Mouse (Mus musculus) midbrain, embryonic 13.5 days (tissue): ENCODE results near the gene Abi3. TPM values are rescaled to one million over a fixed set of nuclear protein-coding genes. Genes with fewer than 3 reads are reported as not detected.

Experiments used
- ATAC-seq: fragments of 200-750 bp; cut with Nextera tagmentation; 2 replicates; pipeline ENCODE4 v1.8.0; 2017; ENCODE audit warnings: mild to moderate bottlenecking, moderate TSS enrichment, moderate library complexity
- H3K27ac ChIP-seq: fragments of 300-500 bp; sonication (generic); 2 replicates; pipeline ENCODE4 v1.5.1; 2015; ENCODE audit warnings: inconsistent platforms, mild to moderate bottlenecking, moderate library complexity
- H3K27me3 ChIP-seq: fragments of 300-500 bp; sonication (generic); 2 replicates; pipeline ENCODE4 v1.6.1; 2015; ENCODE audit warnings: mild to moderate bottlenecking, inconsistent platforms
- H3K36me3 ChIP-seq: fragments of 300-500 bp; sonication (generic); 2 replicates; pipeline ENCODE4 v1.6.1; 2015; ENCODE audit warnings: mild to moderate bottlenecking, inconsistent platforms
- H3K4me1 ChIP-seq: fragments of 300-500 bp; sonication (generic); replicated peaks from 2 replicates; pipeline ENCODE4 v1.6.1; 2015; ENCODE audit warnings: inconsistent platforms
- H3K4me2 ChIP-seq: fragments of 300-500 bp; sonication (generic); replicated peaks from 2 replicates; pipeline ENCODE4 v1.6.1; 2015; ENCODE audit warnings: moderate library complexity, mild to moderate bottlenecking, inconsistent platforms
- H3K4me3 ChIP-seq: fragments of 300-500 bp; sonication (generic); replicated peaks from 2 replicates; pipeline ENCODE4 v1.5.1; 2015; ENCODE audit warnings: mild to moderate bottlenecking, inconsistent platforms
- H3K9ac ChIP-seq: fragments of 300-500 bp; sonication (generic); replicated peaks from 2 replicates; pipeline ENCODE4 v1.6.1; 2015; ENCODE audit warnings: mild to moderate bottlenecking, inconsistent platforms
- H3K9me3 ChIP-seq: fragments of 300-500 bp; sonication (generic); 2 replicates; pipeline ENCODE4 v1.6.1; 2016; ENCODE audit warnings: mild to moderate bottlenecking, inconsistent platforms
- WGBS: fragments of 180-500 bp; shearing (Covaris S2); methylation state at CpG from one replicate; pipeline ENCODE4 v1.1.7; 2015; 5-methylcytosine and 5-hydroxymethylcytosine counted together
- polyA plus RNA-seq: library from polyadenylated mRNA; unstranded; fragments of >200 nt; fragmentation: Nextera tagmentation; extraction: Ambion mirVana; gene quantifications from 2 replicates; pipeline ENCODE4 v1.2.1, GENCODE M21; 2015

Gene Abi3
- polyA plus RNA-seq, 1 experiment from 2014 or later = 1.6 TPM

DNA sequence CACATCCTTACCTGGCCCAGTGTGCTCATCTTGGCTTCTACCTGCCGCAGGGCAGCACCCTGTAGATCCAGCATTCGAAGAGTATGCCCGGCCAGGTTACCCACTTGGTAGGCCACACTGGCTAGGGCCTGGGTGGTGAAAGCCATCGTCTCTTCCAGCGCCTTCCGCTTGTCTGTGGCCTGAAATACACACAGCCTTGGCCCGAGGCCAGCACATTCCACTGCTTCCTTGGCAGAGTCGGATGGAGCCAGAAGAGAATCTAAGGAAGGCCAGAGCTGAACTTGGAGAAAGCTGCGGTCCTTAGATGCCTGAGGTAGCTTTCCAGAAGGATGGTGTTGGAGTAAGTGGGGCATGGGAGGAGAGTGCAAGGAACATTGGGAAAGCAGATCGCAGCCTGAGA is 5.2 kb downstream of the Abi3 start, which contains the start of gene Gngt2:
Gngt2 (plus strand) TSS at position 158 of the 400 bp plus-strand sequence.
- no peak within 1 kb of the TSS for H3K27ac ChIP-seq
- H3K4me3 ChIP-seq = no peak within 1 kb of the TSS
- no peaks in the 10 kb centered on the region for H3K36me3 ChIP-seq
- peaks cover 22% of the 10 kb centered on the region for H3K4me1 ChIP-seq
- 76% methylated on average over 10 of the region's 10 CpGs for WGBS
- no peaks in the 10 kb centered on the region for H3K9me3 ChIP-seq
- no peak within 1 kb of the TSS for H3K9ac ChIP-seq
- ATAC-seq = no peak
- H3K27me3 ChIP-seq = peaks cover 76% of the 10 kb centered on the region
- H3K4me2 ChIP-seq = no peak within 1 kb of the TSS

DNA sequence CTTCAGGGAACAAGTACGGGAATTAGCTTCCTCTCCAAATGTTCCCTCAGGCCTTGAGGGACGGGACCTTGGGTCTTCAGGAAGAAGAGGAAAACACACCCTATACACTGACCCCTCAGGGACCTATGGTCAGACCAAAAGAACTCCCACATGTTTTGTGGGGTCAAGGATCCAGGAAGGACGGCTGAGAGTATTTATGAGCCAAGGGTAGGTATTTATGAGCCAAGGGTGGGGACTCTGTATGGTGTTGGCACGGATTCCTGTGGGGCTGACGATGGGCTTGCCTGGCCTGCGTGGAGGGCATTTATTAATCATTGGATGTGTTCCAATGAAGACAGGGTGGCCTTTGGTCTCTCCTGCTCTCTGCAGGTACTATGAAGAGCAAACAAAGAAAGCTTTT is 5.8 kb downstream of the Abi3 start:
- Histone ChIP-seq H3K9me3 (no peaks in the 10 kb centered on the region), H3K9ac (no peak overlapping the region), H3K4me3 (no peak overlapping the region), H3K4me1 (peaks cover 19% of the 10 kb centered on the region), H3K4me2 (no peak overlapping the region), H3K27ac (no peak overlapping the region), H3K27me3 (peaks cover 76% of the 10 kb centered on the region), H3K36me3 (no peaks in the 10 kb centered on the region)
- ATAC-seq = no peak
- WGBS = 86% methylated on average over 6 of the region's 6 CpGs

DNA sequence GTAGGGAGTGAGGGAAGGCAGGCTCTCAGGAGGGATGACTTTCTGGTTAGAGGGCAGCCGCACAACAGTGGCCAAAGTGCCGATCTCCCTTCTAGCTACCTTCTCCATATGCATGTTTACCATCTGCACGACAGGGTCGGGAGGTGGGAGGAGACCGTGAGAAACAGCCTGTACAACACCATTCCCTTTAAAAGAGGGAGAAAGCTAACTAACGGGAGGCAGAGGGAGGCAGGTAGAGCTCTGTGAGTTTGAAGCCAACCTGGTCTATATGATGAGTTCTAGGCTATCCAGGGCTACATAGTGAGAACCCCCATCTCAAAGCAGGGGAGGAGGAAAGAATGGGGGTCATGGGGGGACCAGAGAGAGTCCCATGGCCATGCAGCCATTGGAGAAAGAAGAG is 6.4 kb downstream of the Abi3 start:
- Histone ChIP-seq H3K36me3 (no peaks in the 10 kb centered on the region), H3K4me1 (peaks cover 24% of the 10 kb centered on the region), H3K9ac (no peak overlapping the region), H3K27me3 (peaks cover 76% of the 10 kb centered on the region), H3K4me2 (no peak overlapping the region), H3K4me3 (no peak overlapping the region), H3K9me3 (no peaks in the 10 kb centered on the region), H3K27ac (no peak overlapping the region)
- ATAC-seq = no peak
- WGBS = 45% methylated on average over 6 of the region's 6 CpGs

- Histone ChIP-seq H3K27me3 (peaks cover 82% of the 10 kb centered on the region), H3K4me2 (no peak overlapping the region), H3K9me3 (no peaks in the 10 kb centered on the region), H3K36me3 (no peaks in the 10 kb centered on the region), H3K9ac (no peak overlapping the region), H3K27ac (no peak overlapping the region), H3K4me3 (no peak overlapping the region), H3K4me1 (peaks cover 32% of the 10 kb centered on the region)
- ATAC-seq = no peak
- 17% methylated on average over 15 of the region's 15 CpGs for WGBS
These were observed 7.2 kb downstream of the Abi3 start for GRCm38 (mm10) chr11:95834742-95835710.

GRCm38 (mm10) chr11:95834143-95834667 is 8.1 kb downstream of the Abi3 start:
- no peak overlapping the region for H3K9ac ChIP-seq
- no peaks in the 10 kb centered on the region for H3K36me3 ChIP-seq
- 0 out of 2 replicates have a peak overlapping the region, but pooled peaks have one; percentile 0 for H3K4me3 ChIP-seq
- H3K4me1 ChIP-seq = peaks cover 34% of the 10 kb centered on the region
- H3K9me3 ChIP-seq = no peaks in the 10 kb centered on the region
- WGBS = 6% methylated on average over 22 of the region's 22 CpGs
- peak overlapping the region; percentile 22; the same call in 1 of the 2 replicates for H3K4me2 ChIP-seq
- H3K27ac ChIP-seq = no peak overlapping the region
- no peak for ATAC-seq
- H3K27me3 ChIP-seq = peaks cover 90% of the 10 kb centered on the region

- no peak overlapping the region for H3K27ac ChIP-seq
- 0 out of 2 replicates have a peak overlapping the region, but pooled peaks have one; percentile 0 for H3K4me3 ChIP-seq
- H3K9me3 ChIP-seq = no peaks in the 10 kb centered on the region
- H3K9ac ChIP-seq = no peak overlapping the region
- no peak for ATAC-seq
- peak overlapping the region; percentile 22; the same call in 1 of the 2 replicates for H3K4me2 ChIP-seq
- 5% methylated on average over 18 of the region's 18 CpGs for WGBS
- H3K27me3 ChIP-seq = peaks cover 94% of the 10 kb centered on the region
- H3K4me1 ChIP-seq = peaks cover 34% of the 10 kb centered on the region
- no peaks in the 10 kb centered on the region for H3K36me3 ChIP-seq
These were observed 8.6 kb downstream of the Abi3 start for GRCm38 (mm10) chr11:95833631-95834142.

- Histone ChIP-seq H3K4me1 (peaks cover 34% of the 10 kb centered on the region), H3K9me3 (no peaks in the 10 kb centered on the region), H3K4me2 (no peak overlapping the region), H3K4me3 (no peak overlapping the region), H3K27me3 (peaks cover 95% of the 10 kb centered on the region), H3K9ac (no peak overlapping the region), H3K27ac (no peak overlapping the region), H3K36me3 (no peaks in the 10 kb centered on the region)
- WGBS = 22% methylated on average over 8 of the region's 8 CpGs
- no peak for ATAC-seq
These were observed 9.2 kb downstream of the Abi3 start for GRCm38 (mm10) chr11:95833006-95833570.

DNA sequence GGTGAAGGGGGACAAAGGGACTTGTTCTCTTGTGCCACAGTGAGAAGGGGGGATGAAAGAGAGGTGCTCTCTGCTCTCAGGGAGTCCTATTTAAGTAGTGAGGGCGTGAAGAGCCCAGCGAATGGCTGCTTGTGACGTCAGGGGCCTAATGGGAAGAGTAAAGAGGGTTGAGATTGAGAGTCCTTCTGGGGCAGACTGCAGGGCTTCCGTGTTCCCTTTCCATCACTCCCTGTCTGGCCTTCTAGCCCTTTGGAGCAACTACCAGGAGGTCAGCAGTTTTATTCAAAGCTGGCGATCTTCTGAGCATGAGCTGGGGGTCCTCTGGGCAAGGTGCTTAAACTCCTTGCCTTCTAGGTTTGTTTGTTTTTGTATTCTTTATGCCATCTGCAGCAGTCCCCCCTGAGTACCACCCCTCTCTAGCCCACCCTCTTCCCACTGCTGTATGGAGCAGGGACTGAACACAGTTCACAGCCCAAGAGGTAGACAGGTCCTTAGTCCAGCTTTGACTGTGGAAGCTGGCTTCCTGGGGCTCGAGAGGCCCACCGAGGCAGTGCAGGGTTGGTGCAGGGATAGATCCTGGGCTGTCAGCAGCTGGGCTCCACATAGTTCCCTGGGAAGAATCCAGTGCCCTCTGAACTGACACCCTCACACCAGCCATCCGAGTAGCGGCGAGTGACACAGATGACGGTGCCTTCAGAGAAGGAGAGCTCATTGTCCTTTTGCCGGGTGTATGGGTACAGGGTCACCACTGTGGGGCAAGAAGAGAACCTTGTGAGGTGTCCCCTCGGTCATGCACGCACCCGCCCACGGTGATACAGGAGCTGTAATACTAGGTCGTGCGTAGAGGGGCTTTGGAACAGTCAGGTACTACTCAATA is 9.9 kb downstream of the Abi3 start:
- no peak overlapping the region for H3K4me2 ChIP-seq
- no peak overlapping the region for H3K27ac ChIP-seq
- H3K9me3 ChIP-seq = no peaks in the 10 kb centered on the region
- ATAC-seq = no peak
- H3K36me3 ChIP-seq = no peaks in the 10 kb centered on the region
- WGBS = 37% methylated on average over 18 of the region's 18 CpGs
- H3K4me1 ChIP-seq = peaks cover 34% of the 10 kb centered on the region
- H3K27me3 ChIP-seq = peaks cover 98% of the 10 kb centered on the region
- H3K4me3 ChIP-seq = no peak overlapping the region
- no peak overlapping the region for H3K9ac ChIP-seq

- Histone ChIP-seq H3K27ac (no peak overlapping the region), H3K27me3 (peaks cover 98% of the 10 kb centered on the region), H3K4me2 (no peak overlapping the region), H3K36me3 (no peaks in the 10 kb centered on the region), H3K4me1 (peaks cover 34% of the 10 kb centered on the region), H3K9ac (no peak overlapping the region), H3K9me3 (no peaks in the 10 kb centered on the region), H3K4me3 (0 out of 2 replicates have a peak overlapping the region, but pooled peaks have one; percentile 33)
- whole genome bisulfite sequencing = 2% methylated on average over 15 of the region's 15 CpGs
- ATAC-seq = no peak
These were observed 10.6 kb downstream of the Abi3 start for GRCm38 (mm10) chr11:95831641-95832040.

GRCm38 (mm10) chr11:95831276-95831619 is 11.0 kb downstream of the Abi3 start:
- Histone ChIP-seq H3K27ac (no peak overlapping the region), H3K27me3 (peaks cover 98% of the 10 kb centered on the region), H3K4me1 (peaks cover 34% of the 10 kb centered on the region), H3K4me3 (peak overlapping the region; percentile 33), H3K4me2 (peak overlapping the region; percentile 49), H3K9ac (no peak overlapping the region), H3K36me3 (no peaks in the 10 kb centered on the region), H3K9me3 (no peaks in the 10 kb centered on the region)
- ATAC-seq = no peak
- 12% methylated on average over 10 of the region's 10 CpGs for WGBS
